Mouse (Mus musculus) adrenal gland, adult 8-10 months (tissue): ENCODE results near the gene Ttll10. TPM values are rescaled to one million over a fixed set of nuclear protein-coding genes. Genes with fewer than 3 reads are reported as not detected.

ENCODE experiments used
- DNase-seq: peaks from one replicate; pipeline ENCODE4 v3.0.0; 2022
- total RNA-seq, 4 experiments: library from RNA; stranded (reverse); gene quantifications; 2 replicates each; pipeline ENCODE4 v1.2.4; 2022

Gene Ttll10
- total RNA-seq: 1 to 10 TPM in 1 of 4 experiments, under 1 TPM in 2, not detected in 1; 0.38 to 1.2 (median 0.86) TPM

GRCm38 (mm10) chr4:156059261-156059660 lies at the start of gene Ttll10:
TSS of gene Ttll10 (minus strand) at chr4:156059414.
- no peak for DNase-seq

- no peak for DNase-seq
Observed at GRCm38 (mm10) chr4:156103342-156103741, 44.1 kb upstream of the Ttll10 start.

DNA sequence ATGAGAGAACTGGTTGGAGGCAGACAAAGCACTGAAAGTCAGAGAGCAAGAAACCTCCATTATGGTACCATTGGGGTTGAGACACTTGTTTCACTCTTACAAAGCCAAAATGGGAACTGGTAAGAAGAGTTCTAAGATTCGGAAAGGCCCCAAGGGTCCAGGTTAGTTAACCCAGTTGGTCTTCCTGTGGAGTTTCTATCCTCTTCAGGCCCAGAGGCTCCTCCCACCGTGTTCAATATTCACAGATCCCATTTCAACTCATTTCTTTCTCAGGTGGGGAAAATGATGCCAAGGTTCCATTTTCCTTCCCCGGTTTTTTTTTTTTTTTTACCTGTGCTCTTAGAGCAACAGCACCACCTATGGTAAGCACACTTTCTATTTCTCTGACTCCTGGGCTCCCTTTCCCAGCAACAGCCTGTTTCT lies 42.3 kb upstream of the Ttll10 start:
- DNase-seq: no peak

- DNase-seq: no peak
Observed at GRCm38 (mm10) chr4:156100501-156100900, 41.3 kb upstream of the Ttll10 start.

GRCm38 (mm10) chr4:156099427-156099826 lies 40.2 kb upstream of the Ttll10 start:
- DNase-seq: no peak

GRCm38 (mm10) chr4:156097770-156098366 lies 38.7 kb upstream of the Ttll10 start:
- no peak for DNase-seq

DNA sequence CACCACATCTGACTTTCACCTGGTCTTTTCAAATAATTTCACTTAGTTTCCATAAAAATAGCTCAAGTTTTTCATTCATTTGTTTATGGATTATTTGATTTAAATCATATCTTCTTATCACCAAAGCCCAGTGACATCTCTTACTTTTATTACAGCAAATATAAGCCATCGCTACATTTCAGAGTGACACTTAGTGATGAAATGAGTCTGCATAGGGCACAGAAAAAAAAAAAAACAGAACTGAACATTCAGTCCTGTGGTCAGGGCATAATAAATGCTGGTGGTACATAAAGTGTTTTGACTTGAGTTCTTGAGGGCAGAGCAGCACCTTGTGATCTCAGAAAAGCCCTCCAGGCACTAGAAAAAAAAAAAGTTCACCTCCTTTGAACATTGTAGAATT lies 37.0 kb upstream of the Ttll10 start:
- no peak for DNase-seq

DNA sequence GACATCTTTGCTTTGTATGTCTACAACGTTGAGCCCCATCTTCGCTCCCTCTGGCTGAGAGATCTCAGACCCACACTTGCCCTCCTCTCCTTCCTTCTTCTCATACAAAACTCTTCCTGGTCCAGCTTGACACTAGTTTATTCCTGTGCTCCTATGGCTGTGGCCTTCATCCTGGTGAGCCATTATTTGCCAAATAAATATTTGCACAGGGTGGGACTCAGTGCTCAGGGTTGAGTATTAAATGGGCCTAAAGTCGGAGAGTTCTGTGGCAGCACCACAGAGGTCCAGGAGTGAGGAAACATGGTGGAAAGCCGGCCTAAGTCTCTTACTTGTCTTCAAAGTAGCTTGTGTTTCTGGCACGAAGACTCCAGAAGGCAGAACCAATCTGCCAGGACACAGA lies 34.5 kb upstream of the Ttll10 start:
- DNase-seq: no peak

- no peak for DNase-seq
Observed at GRCm38 (mm10) chr4:156092765-156093164, 33.6 kb upstream of the Ttll10 start.

GRCm38 (mm10) chr4:156091236-156091635 lies 32.0 kb upstream of the Ttll10 start:
- no peak for DNase-seq

GRCm38 (mm10) chr4:156087398-156088087 lies 28.3 kb upstream of the Ttll10 start:
- DNase-seq: no peak

GRCm38 (mm10) chr4:156085256-156085655 lies 26.0 kb upstream of the Ttll10 start:
- DNase-seq: no peak

DNA sequence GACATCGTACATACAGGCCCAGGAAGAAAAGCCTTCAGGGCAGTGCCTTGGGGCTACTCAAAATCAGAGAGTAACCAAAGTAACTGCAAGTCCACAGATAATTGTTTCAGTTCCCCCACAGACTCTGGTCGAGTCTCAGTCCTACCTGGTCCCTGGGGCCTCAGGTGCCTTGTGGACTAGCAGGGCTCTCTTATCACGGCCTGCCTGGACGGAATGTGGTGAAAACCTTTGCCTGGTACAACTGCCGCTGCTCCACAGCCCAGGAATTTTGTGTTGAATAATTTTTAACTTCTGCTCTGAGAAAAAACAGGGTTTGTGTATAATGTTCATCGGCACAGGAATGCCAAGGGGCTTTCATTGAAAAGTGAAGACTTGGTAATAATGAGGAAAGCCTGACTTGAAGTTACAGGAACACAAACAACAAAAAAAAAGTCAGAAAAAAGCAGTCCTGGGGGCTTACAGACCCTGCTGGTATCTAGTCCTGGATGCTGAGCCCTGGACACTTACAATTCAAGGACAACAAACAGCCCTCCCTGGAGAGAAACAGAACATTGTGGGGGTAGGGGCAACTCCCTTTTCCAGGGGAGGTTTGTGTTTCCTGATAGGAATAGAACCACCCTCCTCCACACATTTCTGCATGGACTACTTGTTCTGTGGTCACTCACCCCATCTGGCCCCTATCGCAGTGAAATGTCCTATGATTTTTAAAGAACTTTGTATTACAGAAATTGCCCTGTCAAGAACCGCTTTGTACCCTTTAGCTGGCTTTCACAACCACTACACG lies 25.1 kb upstream of the Ttll10 start:
- DNase-seq: no peak

DNA sequence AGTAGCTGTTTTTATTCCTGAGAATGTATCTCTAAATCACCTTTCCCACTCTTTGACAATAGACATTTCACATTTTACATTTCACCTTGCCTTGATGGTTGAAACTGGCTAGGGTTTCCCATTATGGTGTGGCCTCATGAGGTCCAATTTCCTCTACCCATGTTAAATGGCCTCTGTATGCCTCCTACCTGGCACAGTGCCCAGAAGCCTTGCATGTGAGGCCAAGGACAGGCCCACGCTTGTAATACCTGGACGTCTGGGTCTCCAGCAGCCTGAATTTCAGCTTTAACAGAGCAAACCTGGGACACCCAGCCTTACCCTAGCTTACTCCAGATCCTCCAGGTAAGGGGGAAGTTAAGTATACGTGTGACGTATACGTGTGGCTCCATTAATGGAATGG lies 24.1 kb upstream of the Ttll10 start:
- DNase-seq: peak; percentile 15

GRCm38 (mm10) chr4:156082621-156083234 lies 23.5 kb upstream of the Ttll10 start:
- DNase-seq: no peak

DNA sequence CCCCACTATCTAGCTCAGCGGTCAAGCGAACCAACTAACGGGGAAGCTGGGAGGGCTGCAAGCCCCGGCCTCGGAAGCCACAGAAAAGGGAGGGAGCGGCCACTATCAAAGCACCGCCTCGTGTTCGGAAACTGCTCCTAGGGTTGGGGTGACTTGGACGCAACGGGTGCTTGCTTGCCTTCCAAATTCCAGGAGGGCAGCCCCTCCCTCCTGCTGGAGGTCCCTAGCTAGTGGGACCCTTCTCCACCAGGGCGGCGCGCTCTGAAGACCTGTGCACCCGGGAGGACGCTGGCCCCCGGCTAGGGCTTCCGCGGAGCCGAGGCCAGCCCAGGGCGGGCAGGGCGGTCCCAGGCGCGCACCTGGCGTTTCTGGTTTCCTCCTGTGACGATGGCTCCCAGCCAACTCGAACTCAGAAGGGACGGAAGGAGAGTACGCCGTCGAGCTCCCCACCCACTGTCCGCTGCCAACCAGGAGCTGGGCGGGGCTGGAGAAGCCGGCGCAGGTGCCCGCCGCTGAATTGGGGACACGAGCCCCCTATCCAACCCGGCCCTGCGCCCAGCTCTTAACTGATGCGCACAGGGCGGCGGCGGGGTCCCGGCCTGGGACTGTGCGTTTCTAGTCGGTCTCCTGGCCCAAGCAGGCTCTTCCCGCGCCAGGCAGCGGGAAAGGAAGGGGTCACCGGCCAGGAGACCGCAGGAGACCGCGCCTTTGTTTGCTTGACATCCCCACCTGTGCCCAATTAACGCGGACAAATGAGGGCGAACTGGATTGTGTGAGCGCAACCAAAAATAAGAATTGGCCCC lies 18.5 kb upstream of the Ttll10 start:
- no peak for DNase-seq

DNA sequence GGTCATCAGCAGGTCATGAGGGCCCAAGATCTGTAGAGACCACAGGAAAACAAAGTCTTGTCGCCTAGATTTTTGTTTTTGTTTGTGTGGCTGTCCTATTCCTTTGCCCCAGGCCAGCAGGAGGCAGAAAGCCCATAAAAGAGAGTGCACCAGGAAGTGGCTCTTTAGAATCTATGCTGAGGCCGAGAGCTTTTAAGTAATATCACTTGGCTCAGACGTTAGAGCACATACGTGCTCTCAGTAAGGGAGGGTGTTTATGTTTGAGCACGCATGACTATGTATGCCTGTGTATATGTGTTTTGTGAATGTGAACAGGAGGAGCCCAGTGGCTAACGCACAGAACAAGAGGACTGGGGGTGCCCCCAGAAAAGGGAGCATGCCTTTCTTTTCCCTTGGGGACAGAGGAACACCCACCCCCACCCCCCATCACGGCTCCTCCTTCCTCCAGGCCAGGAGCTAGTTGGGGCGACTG lies 17.7 kb upstream of the Ttll10 start:
- no peak for DNase-seq

GRCm38 (mm10) chr4:156070716-156071115 lies 11.5 kb upstream of the Ttll10 start:
- no peak for DNase-seq

DNA sequence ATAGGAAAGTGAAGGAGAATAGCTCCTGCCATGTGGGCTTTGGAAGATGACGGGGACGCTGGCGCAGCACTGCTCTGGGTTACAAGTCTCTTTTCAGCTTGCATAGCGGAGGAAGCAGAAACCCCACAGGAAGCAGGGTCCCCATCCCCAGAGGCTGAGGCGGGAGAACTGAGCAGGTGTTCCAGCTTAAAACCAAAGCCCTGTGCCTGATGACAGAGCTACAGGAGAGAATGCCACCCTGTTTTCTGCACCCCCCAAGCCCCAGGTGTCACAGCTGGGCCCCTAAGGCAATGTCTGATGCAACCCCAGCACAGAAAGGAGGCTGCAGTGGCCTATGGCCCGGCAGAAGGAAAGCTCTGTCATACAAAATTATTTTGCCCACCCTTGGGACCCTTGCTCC lies 11.1 kb upstream of the Ttll10 start:
- DNase-seq: no peak

GRCm38 (mm10) chr4:156069701-156070100 lies 10.5 kb upstream of the Ttll10 start:
- no peak for DNase-seq

- no peak for DNase-seq
Observed at GRCm38 (mm10) chr4:156067256-156067949, 8.2 kb upstream of the Ttll10 start.
